Mouse (Mus musculus) MEL (cell line): ENCODE measurements around the gene Gstt2. TPM values are rescaled to one million over a fixed set of nuclear protein-coding genes. Genes with fewer than 3 reads are reported as not detected.
A peak's percentile ranks its signal among the peaks of the same experiment; 100 is the strongest.

Experiments used
- DNase-seq: peaks from one replicate; pipeline ENCODE4 v3.0.0; 2011; ENCODE audit warnings: low read depth, low spot score
- H3K27ac ChIP-seq: 2 replicates; pipeline ENCODE4 v1.5.1; 2012; ENCODE audit warnings: low read depth, mild to moderate bottlenecking, control low read depth, low read length, moderate library complexity; ENCODE audit not compliant: control insufficient read depth
- H3K27me3 ChIP-seq, 2 experiments: fragments of 150-350 bp in 1 of 2; sonication (generic) in 1 of 2; 2 replicates each; pipeline ENCODE4 v1.6.1; 2012; ENCODE audit warnings: low read length in 2 of 2, mild to moderate bottlenecking in 2 of 2, improper control_type of control experiment in 1 of 2, moderate library complexity in 1 of 2; ENCODE audit not compliant: insufficient read depth in 2 of 2, control insufficient read depth in 1 of 2
- H3K36me3 ChIP-seq, 2 experiments: 2 replicates each; pipeline ENCODE4 v1.6.1; 2012 to 2014; ENCODE audit warnings: low read length in 2 of 2, improper control_type of control experiment in 1 of 2, inconsistent platforms in 1 of 2, mild to moderate bottlenecking in 1 of 2; ENCODE audit not compliant: insufficient read depth in 2 of 2, control insufficient read depth in 1 of 2
- H3K4me1 ChIP-seq, 2 experiments: fragments of 150-350 bp in 1 of 2; sonication (generic) in 1 of 2; 2 replicates each; pipeline ENCODE4 v1.6.1; 2012; ENCODE audit warnings: low read length in 2 of 2, improper control_type of control experiment in 1 of 2, mild to moderate bottlenecking in 1 of 2; ENCODE audit not compliant: insufficient read depth in 2 of 2, control insufficient read depth in 1 of 2
- H3K4me3 ChIP-seq, 2 experiments: fragments of 150-350 bp in 1 of 2; sonication (generic) in 1 of 2; 2 replicates each; pipeline ENCODE4 v1.5.1; 2012; ENCODE audit warnings: low read depth in 2 of 2, low read length in 2 of 2, mild to moderate bottlenecking in 2 of 2, moderate library complexity in 2 of 2, control low read depth in 1 of 2, improper control_type of control experiment in 1 of 2; ENCODE audit not compliant: control insufficient read depth in 1 of 2, insufficient read depth in 1 of 2
- H3K79me2 ChIP-seq: 2 replicates; pipeline ENCODE4 v1.6.1; 2012; ENCODE audit warnings: mild to moderate bottlenecking, low read length, moderate library complexity; ENCODE audit not compliant: control insufficient read depth, poor library complexity, insufficient read depth
- H3K9ac ChIP-seq: 2 replicates; pipeline ENCODE4 v1.6.1; 2012; ENCODE audit warnings: low read depth, mild to moderate bottlenecking, control low read depth, low read length, moderate library complexity; ENCODE audit not compliant: control insufficient read depth, poor library complexity, severe bottlenecking
- H3K9me3 ChIP-seq: fragments of 150-350 bp; sonication (generic); replicated peaks from 2 replicates; pipeline ENCODE4 v1.6.1; 2012; ENCODE audit warnings: mild to moderate bottlenecking, low read length, improper control_type of control experiment, moderate library complexity; ENCODE audit not compliant: insufficient read depth
- CHD2 ChIP-seq: IDR thresholded peaks from 2 replicates; pipeline ENCODE4 v1.6.1; 2011; ENCODE audit warnings: low read length, improper control_type of control experiment
- E2F4 ChIP-seq: IDR thresholded peaks from 2 replicates; pipeline ENCODE4 v1.6.1; 2011; ENCODE audit warnings: low read depth, low read length, improper control_type of control experiment, borderline replicate concordance
- ELF1 ChIP-seq: IDR thresholded peaks from 2 replicates; pipeline ENCODE4 v1.6.1; 2014; ENCODE audit warnings: low read depth, mild to moderate bottlenecking, inconsistent platforms, low read length, improper control_type of control experiment, moderate library complexity
- EP300 ChIP-seq, 2 experiments: IDR thresholded peaks; 2 replicates each; pipeline ENCODE4 v1.6.1; 2011; ENCODE audit warnings: improper control_type of control experiment in 2 of 2, low read length in 2 of 2, low read depth in 1 of 2, mild to moderate bottlenecking in 1 of 2
- ETS1 ChIP-seq: IDR thresholded peaks from 2 replicates; pipeline ENCODE4 v1.6.1; 2012; ENCODE audit warnings: low read depth, mild to moderate bottlenecking, inconsistent platforms, low read length, improper control_type of control experiment, moderate library complexity
- JUND ChIP-seq: IDR thresholded peaks from 2 replicates; pipeline ENCODE4 v1.6.1; 2011; ENCODE audit warnings: low read depth, mild to moderate bottlenecking, improper control_type of control experiment, low read length
- MAFK ChIP-seq: IDR thresholded peaks from 2 replicates; pipeline ENCODE4 v1.6.1; 2011; ENCODE audit warnings: low read depth, mild to moderate bottlenecking, low read length, improper control_type of control experiment, borderline replicate concordance
- MXI1 ChIP-seq: IDR thresholded peaks from 2 replicates; pipeline ENCODE4 v1.6.1; 2011; ENCODE audit warnings: mild to moderate bottlenecking, low read depth, low read length, improper control_type of control experiment
- NRF1 ChIP-seq: IDR thresholded peaks from 2 replicates; pipeline ENCODE4 v1.6.1; 2014; ENCODE audit warnings: low read depth, mild to moderate bottlenecking, inconsistent platforms, low read length, improper control_type of control experiment, moderate library complexity; ENCODE audit not compliant: poor library complexity, insufficient read depth, severe bottlenecking
- RAD21 ChIP-seq: IDR thresholded peaks from 2 replicates; pipeline ENCODE4 v1.6.1; 2011; ENCODE audit warnings: mild to moderate bottlenecking, low read depth, low read length, improper control_type of control experiment
- TAL1 ChIP-seq: IDR thresholded peaks from 2 replicates; pipeline ENCODE4 v1.6.1; 2012; ENCODE audit warnings: mild to moderate bottlenecking, inconsistent platforms, low read length, moderate library complexity, mixed read lengths
- USF1 ChIP-seq: IDR thresholded peaks from 2 replicates; pipeline ENCODE4 v1.6.1; 2014; ENCODE audit warnings: low read depth, mild to moderate bottlenecking, inconsistent platforms, low read length, improper control_type of control experiment, moderate library complexity
- USF2 ChIP-seq, 2 experiments: IDR thresholded peaks; 2 replicates each; pipeline ENCODE4 v1.6.1; 2011 to 2012; ENCODE audit warnings: improper control_type of control experiment in 2 of 2, low read length in 2 of 2, borderline replicate concordance in 1 of 2, inconsistent platforms in 1 of 2, low read depth in 1 of 2, mild to moderate bottlenecking in 1 of 2; ENCODE audit not compliant: insufficient read depth in 1 of 2
- ZKSCAN1 ChIP-seq: IDR thresholded peaks from 2 replicates; pipeline ENCODE4 v1.6.1; 2012; ENCODE audit warnings: low read depth, mild to moderate bottlenecking, inconsistent platforms, low read length, improper control_type of control experiment, moderate library complexity
- ZNF384 ChIP-seq: IDR thresholded peaks from 2 replicates; pipeline ENCODE4 v1.6.1; 2012; ENCODE audit warnings: low read depth, mild to moderate bottlenecking, inconsistent platforms, low read length, improper control_type of control experiment
- polyA plus RNA-seq, 2 experiments: library from polyadenylated mRNA; stranded (reverse) in 1 of 2; unstranded in 1 of 2; fragments of >175 nt in 1 of 2; fragments of >200 nt in 1 of 2; gene quantifications; 2 replicates each; pipeline versions ENCODE4 v1.2.1 to v1.2.4; 2012; ENCODE audit warnings: low replicate concordance in 2 of 2, low read depth in 1 of 2; ENCODE audit not compliant: insufficient read length in 2 of 2, insufficient read depth in 1 of 2, missing spikeins in 1 of 2
- total RNA-seq: library from RNA; depleted of rRNA; stranded (reverse); fragments of 300-350 nt; gene quantifications from 2 replicates; pipeline ENCODE4 v1.2.3, GENCODE M21; 2012

Gstt2 gene
- total and polyA plus RNA-seq, 3 experiments = 4.3 to 10.9 TPM; not detected in 1

GRCm38 (mm10) chr10:75835307-75835706 is 1.9 kb downstream of the Gstt2 start (continued):
- TF ChIP-seq MAFK (no peak), ELF1 (no peak)

- Histone ChIP-seq H3K27me3 (no peaks in the 10 kb centered on the region), H3K36me3 (peaks cover 0 to 24% of the 10 kb centered on the region in 2 experiments; a peak in 2 of 4 replicates), H3K4me1 (peaks cover 6 to 25% of the 10 kb centered on the region in 2 experiments), H3K79me2 (no peaks in the 10 kb centered on the region; the same call in 1 of the 2 replicates), H3K4me3 (peak overlapping the region in 1 of 2 experiments; percentile 61; a peak in 2 of 4 replicates), H3K9ac (peak overlapping the region; percentile 88), H3K27ac (peak overlapping the region; percentile 99), H3K9me3 (no peaks in the 10 kb centered on the region)
- peak; percentile 25; the same call in 1 of the 2 replicates for TF ChIP-seq ZNF384
- TF ChIP-seq ETS1 = no peak
- DNase-seq = no peak
Measured at GRCm38 (mm10) chr10:75834721-75835120, 2.5 kb downstream of the Gstt2 start.

GRCm38 (mm10) chr10:75834250-75834649 is 3.0 kb downstream of the Gstt2 start:
- H3K36me3 ChIP-seq = peaks cover 0 to 27% of the 10 kb centered on the region in 2 experiments; a peak in 2 of 4 replicates
- no peaks in the 10 kb centered on the region for H3K9me3 ChIP-seq
- H3K4me1 ChIP-seq = peaks cover 6 to 27% of the 10 kb centered on the region in 2 experiments
- no peak overlapping the region for H3K9ac ChIP-seq
- no peak for DNase-seq
- no peak for TF ChIP-seq E2F4
- no peak for TF ChIP-seq USF1
- TF ChIP-seq CHD2 = no peak
- TF ChIP-seq ZKSCAN1 = no peak
- TF ChIP-seq ETS1 = no peak
- no peak for TF ChIP-seq MXI1
- TF ChIP-seq TAL1 = no peak
- no peak for TF ChIP-seq EP300 (IDR thresholded peaks at IDR 0.05; ENCODE audit: low read depth in 1 of 2, low read length in 2 of 2)
- TF ChIP-seq NRF1 = no peak
- no peak for TF ChIP-seq USF2 (IDR thresholded peaks at IDR 0.05; ENCODE audit: borderline replicate concordance in 1 of 2, insufficient read depth in 1 of 2, low read depth in 1 of 2, low read length in 2 of 2)
- TF ChIP-seq RAD21 = no peak
- no peak for TF ChIP-seq JUND
- no peaks in the 10 kb centered on the region for H3K27me3 ChIP-seq
- no peaks in the 10 kb centered on the region; the same call in 1 of the 2 replicates for H3K79me2 ChIP-seq
- H3K4me3 ChIP-seq = no peak overlapping the region
- no peak overlapping the region for H3K27ac ChIP-seq
